Mouse (Mus musculus) liver, embryonic 14.5 days (tissue): ENCODE measurements at regions not wholly inside any gene's neighbourhood (a gene's known extent, or its start where the extent isn't known, plus 50 kb on each side); places are given as distances from the start of the nearest gene placed in this dataset.

Experiments
- ATAC-seq: fragments of 200-750 bp; cut with Nextera tagmentation; 2 replicates; pipeline ENCODE4 v1.8.0; 2017; ENCODE audit warnings: moderate number of reproducible peaks, mild to moderate bottlenecking, moderate library complexity; ENCODE audit not compliant: insufficient read depth
- DNase-seq, 3 experiments: peaks; one replicate each; pipeline ENCODE4 v3.0.0-alpha.2; 2012 to 2013; ENCODE audit warnings: low read depth in 3 of 3, low spot score in 3 of 3
- H3K27ac ChIP-seq: fragments of 300-500 bp; sonication (generic); 2 replicates; pipeline ENCODE4 v1.5.1; 2014; ENCODE audit warnings: moderate library complexity, mild to moderate bottlenecking, control low read depth, inconsistent platforms
- H3K27me3 ChIP-seq: fragments of 300-500 bp; sonication (generic); 2 replicates; pipeline ENCODE4 v1.6.1; 2014; ENCODE audit warnings: mild to moderate bottlenecking, low read length, moderate library complexity; ENCODE audit not compliant: control insufficient read depth, insufficient read depth
- H3K36me3 ChIP-seq: fragments of 300-500 bp; sonication (generic); replicated peaks from 2 replicates; pipeline ENCODE4 v1.6.1; 2014; ENCODE audit warnings: low read depth; ENCODE audit not compliant: control insufficient read depth, insufficient read depth
- H3K4me1 ChIP-seq, 2 experiments: fragments of 200-500 bp in 1 of 2; fragments of 300-500 bp in 1 of 2; sonication (generic) in 1 of 2; replicated peaks; 2 replicates each; pipeline ENCODE4 v1.6.1; 2012 to 2014; ENCODE audit warnings: antibody characterized with exemption in 1 of 2, inconsistent platforms in 1 of 2, low read length in 1 of 2; ENCODE audit not compliant: control insufficient read depth in 2 of 2, insufficient read depth in 2 of 2
- H3K4me2 ChIP-seq: fragments of 300-500 bp; sonication (generic); 2 replicates; pipeline ENCODE4 v1.6.1; 2014; ENCODE audit warnings: low read depth, mild to moderate bottlenecking, control low read depth, moderate library complexity
- H3K4me3 ChIP-seq, 2 experiments: fragments of 200-500 bp in 1 of 2; fragments of 300-500 bp in 1 of 2; sonication (generic) in 1 of 2; 2 replicates each; pipeline ENCODE4 v1.5.1; 2012 to 2014; ENCODE audit warnings: low read depth in 2 of 2, low read length in 2 of 2, mild to moderate bottlenecking in 2 of 2, control low read depth in 1 of 2, inconsistent platforms in 1 of 2, moderate library complexity in 1 of 2; ENCODE audit not compliant: insufficient read depth in 1 of 2
- H3K9ac ChIP-seq: fragments of 300-500 bp; sonication (generic); replicated peaks from 2 replicates; pipeline ENCODE4 v1.6.1; 2014; ENCODE audit warnings: mild to moderate bottlenecking, control low read depth, moderate library complexity
- H3K9me3 ChIP-seq: fragments of 300-500 bp; sonication (generic); 2 replicates; pipeline ENCODE4 v1.6.1; 2016; ENCODE audit warnings: low read length, mixed read lengths; ENCODE audit not compliant: control insufficient read depth
- CTCF ChIP-seq: IDR thresholded peaks from 2 replicates; pipeline ENCODE4 v1.5.1; 2016; ENCODE audit warnings: antibody characterized with exemption, low read depth, control low read depth
- EP300 ChIP-seq: IDR thresholded peaks from 2 replicates; pipeline ENCODE4 v1.6.1; 2016; ENCODE audit warnings: antibody characterized with exemption, low read depth
- WGBS: fragments of 180-500 bp; shearing (Covaris S2); extraction: QIAGEN DNeasy Blood & Tissue Kit; methylation state at CpG from one replicate; pipeline ENCODE4 v1.1.7; 2014; ENCODE audit not compliant: insufficient replicate concordance; 5-methylcytosine and 5-hydroxymethylcytosine counted together

- no peak overlapping the region for H3K27ac ChIP-seq
- no peak overlapping the region for H3K9ac ChIP-seq
- H3K9me3 ChIP-seq, result no peaks in the 10 kb centered on the region
- H3K36me3 ChIP-seq, result no peaks in the 10 kb centered on the region
- 48% methylated on average over 8 of the region's 8 CpGs for WGBS
- H3K27me3 ChIP-seq, result no peaks in the 10 kb centered on the region
- DNase-seq (no peak), ATAC-seq (no peak)
- no peaks in the 10 kb centered on the region for H3K4me1 ChIP-seq
- TF ChIP-seq CTCF (no peak), EP300 (no peak)
- no peak overlapping the region for H3K4me2 ChIP-seq
- no peak overlapping the region for H3K4me3 ChIP-seq
Measured at GRCm38 (mm10) chr10:98684707-98685106, 229.5 kb upstream of the Atp2b1 start.

- Histone ChIP-seq H3K4me3 (no peak overlapping the region), H3K36me3 (no peaks in the 10 kb centered on the region), H3K9me3 (no peaks in the 10 kb centered on the region), H3K27ac (no peak overlapping the region), H3K4me1 (no peaks in the 10 kb centered on the region), H3K27me3 (no peaks in the 10 kb centered on the region), H3K9ac (no peak overlapping the region), H3K4me2 (no peak overlapping the region)
- 53% methylated on average over 2 of the region's 2 CpGs for WGBS
- TF ChIP-seq CTCF (no peak), EP300 (no peak)
- no peak for ATAC-seq
- no peak for DNase-seq
Measured at GRCm38 (mm10) chr10:98685739-98686138, 228.5 kb upstream of the Atp2b1 start.

DNA sequence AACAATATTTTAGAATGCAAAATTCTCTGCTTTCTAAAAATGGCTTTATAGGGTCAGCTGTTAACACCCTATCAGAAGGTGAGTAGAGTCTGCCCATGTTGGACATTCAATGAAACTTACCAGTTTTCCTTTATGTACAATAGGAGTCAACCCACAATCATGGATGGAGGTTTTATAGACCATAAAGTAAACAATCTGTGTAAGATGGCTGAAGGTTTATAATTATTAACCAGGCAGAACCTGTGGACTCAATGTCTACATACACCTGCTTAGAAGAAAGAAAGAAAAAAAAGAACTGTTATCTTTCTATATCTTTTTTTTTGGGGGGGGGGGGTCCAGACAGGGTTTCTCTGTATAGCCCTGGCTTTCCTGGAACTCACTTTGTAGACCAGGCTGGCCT lies 227.8 kb upstream of the Atp2b1 start:
- H3K27me3 ChIP-seq, result no peaks in the 10 kb centered on the region
- H3K9ac ChIP-seq, result no peak overlapping the region
- no peaks in the 10 kb centered on the region for H3K4me1 ChIP-seq
- H3K4me3 ChIP-seq, result no peak overlapping the region
- H3K36me3 ChIP-seq, result no peaks in the 10 kb centered on the region
- TF ChIP-seq EP300 (no peak), CTCF (no peak)
- H3K4me2 ChIP-seq, result no peak overlapping the region
- H3K27ac ChIP-seq, result no peak overlapping the region
- no peak for ATAC-seq
- H3K9me3 ChIP-seq, result no peaks in the 10 kb centered on the region
- no peak for DNase-seq

DNA sequence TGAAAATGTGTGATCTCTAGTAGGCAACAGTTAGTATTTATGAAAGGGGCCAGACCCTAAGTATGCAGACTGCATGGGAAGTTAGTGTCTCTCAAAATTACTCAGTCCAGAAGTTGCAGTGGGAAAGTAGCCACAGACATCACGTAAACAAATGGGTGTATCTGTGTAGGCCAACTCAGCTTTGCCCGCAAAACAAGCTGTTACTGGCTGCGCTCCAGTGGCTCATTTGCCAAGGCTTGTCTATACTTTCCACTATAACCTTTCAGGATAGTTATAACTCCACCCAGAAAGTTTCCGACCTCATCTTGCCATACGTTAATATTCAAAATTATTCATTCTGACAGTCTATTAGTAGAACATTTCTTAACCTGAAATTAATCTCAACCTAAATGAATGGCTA lies 222.4 kb upstream of the Atp2b1 start:
- TF ChIP-seq CTCF, result no peak
- no peak for TF ChIP-seq EP300
- H3K27ac ChIP-seq, result no peak overlapping the region
- DNase-seq (no peak), ATAC-seq (no peak)
- no peaks in the 10 kb centered on the region for H3K27me3 ChIP-seq
- 81% methylated on average over 5 of the region's 5 CpGs for WGBS
- no peak overlapping the region for H3K4me2 ChIP-seq
- H3K36me3 ChIP-seq, result no peaks in the 10 kb centered on the region
- H3K4me1 ChIP-seq, result no peaks in the 10 kb centered on the region
- H3K9me3 ChIP-seq, result no peaks in the 10 kb centered on the region
- no peak overlapping the region for H3K9ac ChIP-seq
- H3K4me3 ChIP-seq, result no peak overlapping the region

DNA sequence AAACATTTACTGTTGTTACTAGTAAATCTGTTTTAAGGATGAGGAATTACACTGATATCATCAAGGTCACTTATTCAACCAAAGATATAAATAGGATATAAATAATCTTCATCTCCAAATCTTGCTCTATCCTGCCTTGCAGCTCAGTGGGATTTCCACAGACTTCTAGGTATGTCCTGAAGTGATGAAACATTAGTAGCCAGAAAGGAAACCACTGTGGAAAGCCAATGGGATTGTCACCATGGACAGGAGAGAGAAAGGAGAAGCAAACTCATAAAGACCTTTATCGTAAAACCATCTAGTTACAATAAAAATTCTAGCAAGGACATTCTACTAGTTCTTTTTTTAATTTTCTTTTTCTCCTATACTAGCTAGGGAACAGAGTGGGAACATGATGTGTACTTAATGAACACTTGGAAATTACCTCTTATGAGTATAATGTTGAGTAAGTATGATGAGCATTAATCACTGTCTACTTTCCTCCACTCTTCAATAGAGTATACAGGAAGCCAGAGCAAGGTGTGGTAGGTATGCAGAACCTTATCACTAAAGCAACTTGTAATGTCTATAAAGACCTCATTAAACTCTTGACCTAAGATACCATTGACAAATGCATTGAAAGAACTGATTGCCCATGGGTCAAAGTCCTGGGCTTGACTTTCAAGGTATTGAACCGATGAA lies 219.4 kb upstream of the Atp2b1 start:
- H3K9ac ChIP-seq, result no peak overlapping the region
- TF ChIP-seq EP300 (no peak), CTCF (no peak)
- WGBS, result 68% methylated on average over 2 of the region's 2 CpGs
- no peak overlapping the region for H3K27ac ChIP-seq
- no peaks in the 10 kb centered on the region for H3K4me1 ChIP-seq
- H3K4me2 ChIP-seq, result no peak overlapping the region
- H3K4me3 ChIP-seq, result no peak overlapping the region
- no peak for DNase-seq
- no peaks in the 10 kb centered on the region for H3K9me3 ChIP-seq
- no peaks in the 10 kb centered on the region for H3K36me3 ChIP-seq
- no peak for ATAC-seq
- H3K27me3 ChIP-seq, result no peaks in the 10 kb centered on the region
